Mouse (Mus musculus) megakaryocyte, adult 5-6 weeks (primary cell): ENCODE measurements around the gene Rcn3. TPM values are rescaled to one million over a fixed set of nuclear protein-coding genes. Genes with fewer than 3 reads are reported as not detected.

Experiments
- ATAC-seq: 2 replicates; pipeline ENCODE4 v1.8.0; 2016; ENCODE audit warnings: mild to moderate bottlenecking, inconsistent platforms; ENCODE audit not compliant: poor library complexity, severe bottlenecking
- total RNA-seq, 2 experiments: library from RNA; stranded (forward) in 1 of 2; stranded (reverse) in 1 of 2; fragments of 153-499, 151-499 nt in 1 of 2; fragments of 221-1000, 200-1000 nt in 1 of 2; gene quantifications; 2 replicates each; pipeline versions ENCODE4 v1.2.3 to v1.2.4; 2015 to 2017

Gene Rcn3
- total RNA-seq, 2 experiments from 2014 or later: 4.5 to 7.8 TPM

GRCm38 (mm10) chr7:45076501-45076900, 15.5 kb downstream of the Rcn3 start:
- ATAC-seq: no peak

DNA sequence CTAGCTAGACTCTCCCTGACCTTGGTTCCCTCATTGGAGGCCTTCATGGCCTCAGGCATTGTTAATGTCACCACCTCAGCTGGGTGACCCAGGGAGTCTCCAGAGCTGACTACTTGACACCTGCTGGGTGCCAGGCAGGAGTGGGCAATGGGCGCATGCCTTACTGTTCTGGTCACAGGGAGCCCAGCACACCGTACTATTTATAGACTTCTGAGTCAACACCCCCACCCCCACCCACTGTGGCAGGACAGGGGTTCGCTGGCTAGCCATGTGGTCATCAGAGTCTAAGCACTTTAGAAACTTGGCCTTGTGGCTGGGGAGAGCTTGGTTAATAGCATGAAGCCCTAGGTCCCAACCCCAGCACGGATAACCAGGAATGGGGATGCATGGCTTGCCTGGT, 16.6 kb downstream of the Rcn3 start:
- ATAC-seq: no peak

GRCm38 (mm10) chr7:45073949-45074348, 18.1 kb downstream of the Rcn3 start:
- ATAC-seq: no peak

- 0 out of 2 replicates have a peak, but pooled peaks have one; percentile 29 for ATAC-seq
These were observed 18.8 kb downstream of the Rcn3 start for GRCm38 (mm10) chr7:45073171-45073707.

GRCm38 (mm10) chr7:45072230-45072629, 19.8 kb downstream of the Rcn3 start:
- ATAC-seq: no peak

GRCm38 (mm10) chr7:45069671-45070070, 22.4 kb downstream of the Rcn3 start:
- peak; percentile 46; the same call in 1 of the 2 replicates for ATAC-seq

DNA sequence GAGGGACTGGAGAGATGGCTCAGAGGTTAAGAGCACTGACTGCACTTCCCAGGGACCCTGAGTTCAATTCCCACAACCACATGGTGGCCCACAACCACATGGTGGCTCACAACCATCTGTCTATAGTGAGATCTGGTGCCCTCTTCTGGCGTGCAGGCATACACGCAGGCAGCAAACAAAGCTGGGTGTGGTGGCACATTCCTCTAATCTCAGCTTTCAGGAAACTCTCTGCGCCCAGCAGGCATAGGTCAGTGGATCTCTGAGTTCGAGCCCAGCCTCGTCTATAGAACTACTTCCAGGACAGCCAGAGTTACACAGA, 24.1 kb downstream of the Rcn3 start:
- peak; percentile 74 for ATAC-seq

DNA sequence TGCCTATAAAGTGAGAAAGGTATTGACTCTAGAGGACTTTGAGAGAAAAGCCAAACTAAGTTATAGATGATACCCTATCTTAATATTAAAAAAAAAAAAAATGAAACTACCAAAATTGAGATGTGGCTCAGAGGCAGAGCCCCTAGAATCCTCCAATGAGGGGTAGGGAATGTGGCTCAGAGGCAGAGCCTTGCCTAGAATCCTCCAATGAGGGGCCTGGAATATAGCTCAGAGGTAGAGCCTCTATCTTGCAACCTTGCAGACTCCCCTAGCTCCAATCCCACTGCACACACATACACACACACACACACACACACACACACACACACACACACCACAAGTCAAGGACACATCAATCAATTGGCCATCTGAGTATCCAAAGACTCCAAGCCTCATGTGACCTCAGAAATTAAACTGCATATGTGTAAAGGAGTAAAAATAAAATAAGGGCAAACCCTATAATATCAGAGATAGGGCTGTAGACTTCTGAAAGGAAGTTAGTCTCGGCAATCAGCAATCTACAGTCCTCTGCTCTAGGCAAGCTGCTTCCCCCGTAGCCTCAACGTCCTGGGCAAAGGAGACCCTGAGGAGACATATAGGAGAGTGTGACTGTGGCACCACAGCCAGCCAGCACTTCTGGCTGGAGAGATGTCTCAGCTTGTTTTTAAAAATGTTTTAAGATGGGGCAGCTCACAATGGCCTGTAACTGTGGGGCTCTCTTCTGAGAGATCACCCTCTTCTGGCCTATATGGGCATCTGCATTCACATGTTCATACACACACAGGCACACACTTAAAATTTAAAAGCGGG, 24.6 kb downstream of the Rcn3 start:
- peak; percentile 24; the same call in 1 of the 2 replicates for ATAC-seq

DNA sequence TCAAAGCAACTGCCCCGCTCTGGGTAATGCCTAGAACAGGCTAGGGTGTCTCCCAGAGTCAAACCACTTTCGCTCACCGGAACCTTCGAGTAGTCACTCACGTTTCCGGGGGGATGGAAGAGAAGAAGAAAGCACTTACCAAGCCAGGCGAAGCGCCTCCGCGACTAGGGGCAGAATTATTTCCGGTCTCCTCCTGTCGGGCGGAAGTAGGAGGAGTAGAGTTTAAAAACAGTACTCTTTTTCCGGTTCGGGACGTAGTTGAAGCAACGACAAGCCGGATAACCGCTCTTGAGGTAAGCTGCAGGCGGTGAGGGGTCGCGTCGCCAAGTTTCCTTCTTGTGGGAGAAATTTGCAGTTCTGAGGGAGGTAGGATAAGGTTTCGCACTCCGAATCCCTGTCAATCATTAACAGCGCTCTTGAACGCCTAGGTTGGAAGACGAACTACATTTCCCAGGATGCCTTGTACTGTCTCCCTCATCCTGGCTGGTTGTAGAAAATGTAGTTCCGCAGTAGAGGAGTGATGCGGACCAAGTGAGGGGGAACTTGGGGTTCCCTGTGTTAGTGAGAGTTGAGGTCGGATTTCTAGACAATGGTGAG, 29.7 kb downstream of the Rcn3 start, which contains the start of the genes Nosip and Prrg2:
Gene Nosip (plus strand): TSS at position 191 of the 597 bp plus-strand sequence.
Gene Prrg2 (minus strand): TSS at position 439 of the 597 bp plus-strand sequence.
- peak; percentile 98 for ATAC-seq

GRCm38 (mm10) chr7:45061532-45062075, 30.4 kb downstream of the Rcn3 start:
- no peak for ATAC-seq

GRCm38 (mm10) chr7:45060632-45061122, 31.3 kb downstream of the Rcn3 start:
- ATAC-seq: no peak

GRCm38 (mm10) chr7:45058607-45059571, 33.1 kb downstream of the Rcn3 start:
- ATAC-seq: no peak

- ATAC-seq: no peak
These were observed 35.1 kb downstream of the Rcn3 start for GRCm38 (mm10) chr7:45056972-45057348.

- ATAC-seq: no peak
These were observed 35.6 kb downstream of the Rcn3 start for GRCm38 (mm10) chr7:45056329-45056971.

DNA sequence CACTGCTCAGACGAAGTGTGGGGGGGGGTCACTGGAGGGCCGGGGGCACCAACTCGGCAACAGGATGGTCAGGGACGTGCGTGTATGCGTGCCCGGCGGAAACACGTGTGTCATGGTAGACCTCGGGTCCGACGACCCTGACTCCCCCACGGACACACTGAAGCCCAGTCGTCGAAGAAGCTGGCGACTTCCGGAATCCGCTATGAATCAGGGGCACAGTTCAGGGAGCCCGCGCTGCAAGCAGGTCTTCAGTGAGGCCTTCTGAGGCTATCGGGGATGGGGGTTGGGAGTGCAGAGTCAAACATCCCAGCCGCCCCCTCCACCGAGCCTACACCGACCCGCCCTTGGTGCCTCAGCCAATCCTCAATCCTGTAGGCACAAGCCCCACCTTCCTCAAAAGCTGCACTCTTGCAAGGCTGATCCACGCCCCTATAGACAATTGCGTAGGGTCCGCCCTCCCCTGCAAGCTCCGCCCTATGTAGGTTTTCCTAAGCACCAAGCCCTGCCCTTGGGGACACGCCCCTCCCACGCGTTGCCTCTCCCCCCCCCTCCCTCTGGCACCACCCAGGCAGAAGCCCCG, 38.0 kb downstream of the Rcn3 start:
- peak; percentile 90 for ATAC-seq

- ATAC-seq: peak; percentile 49
These were observed 38.7 kb downstream of the Rcn3 start for GRCm38 (mm10) chr7:45053117-45053930.

DNA sequence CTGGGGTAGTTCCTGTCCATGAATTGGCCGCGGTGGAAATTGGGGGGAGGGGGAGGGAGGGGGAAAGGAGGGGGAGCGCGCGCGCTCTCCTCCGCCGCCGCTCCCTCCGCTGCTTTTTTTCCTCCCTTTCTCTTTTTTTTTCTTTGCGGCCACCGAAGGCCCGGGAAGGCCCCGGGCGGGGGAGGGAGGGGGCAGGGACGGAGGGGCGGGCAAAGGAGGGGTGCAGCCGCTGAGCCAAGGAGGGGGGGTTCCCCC, 39.2 kb downstream of the Rcn3 start, which contains the start of gene Prr12:
Gene Prr12 (minus strand): TSS at position 20 of the 255 bp plus-strand sequence.
- no peak for ATAC-seq

- ATAC-seq: no peak
These were observed 39.7 kb downstream of the Rcn3 start for GRCm38 (mm10) chr7:45052181-45052861.
